Mouse (Mus musculus) monocyte, adult 2 months (primary cell): ENCODE measurements around the gene Rplp2.
"Not testable (repeated sequence)": the region's sequence is repeated elsewhere in the genome, so short reads cannot be mapped to it uniquely, and the experiment has no call there.

Experiments used
- DNase-seq, 2 experiments: peaks; one replicate each; pipeline ENCODE4 v3.0.0; 2022; ENCODE audit warnings: low spot score in 2 of 2, low read depth in 1 of 2

The Rplp2 gene

DNA sequence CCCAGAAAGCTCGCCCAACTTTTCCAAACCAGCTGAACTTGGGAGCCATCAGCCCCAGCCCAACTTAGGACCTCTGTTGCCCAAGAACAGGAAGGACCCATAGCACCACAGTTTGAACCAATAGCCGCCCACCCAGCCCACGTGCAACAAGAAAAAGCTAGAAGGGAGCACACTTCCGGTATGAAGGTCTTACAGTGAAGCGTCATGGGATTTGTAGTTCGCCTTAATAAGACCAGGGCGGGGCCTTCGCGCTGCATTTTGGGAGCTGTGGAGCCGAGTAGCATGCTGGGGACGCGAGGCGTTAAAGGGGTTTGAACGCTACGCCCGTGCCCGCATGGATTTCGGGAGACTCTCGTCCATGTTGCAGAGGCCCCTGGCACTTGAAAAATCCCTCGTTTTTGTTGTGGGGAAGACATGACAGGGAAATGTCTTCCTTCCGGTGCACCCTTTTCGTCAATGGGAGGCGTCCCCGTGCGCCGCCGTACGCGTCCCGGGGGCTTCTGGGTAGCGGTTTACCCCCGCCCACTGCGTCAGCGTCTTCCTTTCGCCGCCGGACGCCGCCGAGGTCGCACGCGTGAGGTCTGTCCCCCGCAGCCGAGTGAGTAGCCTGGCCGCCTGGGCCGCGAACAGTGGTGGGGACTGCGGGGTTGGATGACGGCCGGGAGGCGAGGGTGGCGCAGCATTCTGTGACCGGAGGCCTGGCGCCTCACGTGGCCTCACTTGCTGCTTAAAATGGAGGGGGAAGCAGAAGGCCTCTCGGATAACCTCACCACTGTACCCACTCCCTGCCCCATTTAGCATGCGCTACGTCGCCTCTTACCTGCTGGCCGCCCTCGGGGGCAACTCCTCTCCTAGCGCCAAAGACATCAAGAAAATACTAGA is at the start of gene Rplp2:
Gene Rplp2 (plus strand): TSS at position 261 of the 882 bp plus-strand sequence.
- peak; percentile 79 to 92 for DNase-seq

DNA sequence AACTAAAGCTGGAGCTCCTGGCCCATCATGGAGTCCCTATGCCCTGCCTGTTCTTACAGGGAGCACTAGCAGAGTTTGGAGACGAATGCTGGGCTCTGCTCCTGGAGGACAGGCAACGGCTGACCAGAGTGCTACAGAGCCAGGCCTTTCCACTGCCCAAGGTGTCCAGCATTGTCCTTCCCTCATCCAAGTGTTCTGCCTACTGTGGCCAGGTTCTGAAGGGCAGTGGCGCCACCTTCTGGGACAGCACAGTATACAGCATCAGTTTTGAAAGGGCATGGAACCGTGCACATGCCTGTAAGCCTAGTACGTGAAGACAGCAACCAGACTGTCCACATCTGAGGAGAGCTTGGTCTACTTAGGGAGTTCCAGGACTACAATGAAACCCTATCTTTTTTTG is 43.9 kb upstream of the Rplp2 start:
- DNase-seq = peak in 1 of 2 experiments; percentile 37

DNA sequence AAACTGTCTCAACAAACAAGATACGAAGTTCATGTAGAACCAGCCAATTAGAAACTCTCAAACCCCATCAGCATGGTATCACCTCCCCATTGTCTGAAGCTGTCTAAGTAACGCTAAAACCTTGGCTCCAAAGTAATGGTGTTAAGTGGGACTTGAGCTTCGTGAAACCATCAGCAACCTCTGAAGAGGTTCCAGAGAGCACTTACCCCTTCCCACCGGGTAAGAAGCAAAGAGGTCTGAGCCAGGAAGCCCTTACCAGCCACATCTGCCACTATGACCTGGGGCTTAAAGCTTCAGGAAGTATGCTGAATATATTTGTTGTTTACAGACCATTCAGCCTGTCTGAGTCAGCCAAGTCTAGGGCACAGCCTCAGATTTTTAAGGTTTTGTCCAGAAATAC is 41.7 kb upstream of the Rplp2 start:
- no peak for DNase-seq

DNA sequence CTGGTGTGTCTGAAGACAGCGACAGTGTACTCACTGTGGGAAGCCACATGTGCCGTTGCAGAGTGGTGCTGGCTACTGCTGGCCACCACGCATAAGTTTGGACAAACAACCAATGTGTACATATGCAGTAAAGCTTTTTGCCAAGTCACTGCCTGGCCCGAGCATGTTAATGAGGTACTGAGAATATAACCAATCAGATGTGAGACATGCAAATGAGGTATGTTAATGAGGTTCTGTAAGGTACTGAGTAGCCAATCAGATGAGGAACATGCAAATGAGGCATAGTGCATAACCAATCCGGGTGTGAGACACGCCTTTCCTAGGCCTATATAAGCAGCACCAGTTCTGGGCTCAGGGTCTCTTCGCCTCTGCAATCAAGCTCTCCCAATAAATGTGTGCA is 39.5 kb upstream of the Rplp2 start:
- DNase-seq = not testable (repeated sequence)

DNA sequence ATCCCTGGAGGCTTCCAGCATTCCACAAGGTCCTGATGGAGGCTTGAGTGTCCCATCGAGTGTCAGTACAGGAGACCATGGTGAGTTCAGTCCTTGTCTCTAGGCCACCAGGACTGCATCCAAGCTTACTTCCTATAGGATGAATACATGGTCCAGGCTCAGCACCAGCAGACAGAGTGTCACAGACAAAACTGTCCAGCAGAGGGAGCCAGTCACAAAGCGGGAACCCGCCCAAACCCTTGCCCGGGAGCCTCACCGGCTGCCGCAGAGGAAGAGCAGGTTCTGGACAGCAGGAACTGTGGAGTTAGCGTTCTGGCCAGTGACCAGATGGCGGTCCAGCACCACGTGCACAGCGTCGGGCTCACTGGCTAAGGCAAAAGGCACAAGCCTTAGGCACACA is 38.3 kb upstream of the Rplp2 start:
- DNase-seq = peak; percentile 57 to 77

DNA sequence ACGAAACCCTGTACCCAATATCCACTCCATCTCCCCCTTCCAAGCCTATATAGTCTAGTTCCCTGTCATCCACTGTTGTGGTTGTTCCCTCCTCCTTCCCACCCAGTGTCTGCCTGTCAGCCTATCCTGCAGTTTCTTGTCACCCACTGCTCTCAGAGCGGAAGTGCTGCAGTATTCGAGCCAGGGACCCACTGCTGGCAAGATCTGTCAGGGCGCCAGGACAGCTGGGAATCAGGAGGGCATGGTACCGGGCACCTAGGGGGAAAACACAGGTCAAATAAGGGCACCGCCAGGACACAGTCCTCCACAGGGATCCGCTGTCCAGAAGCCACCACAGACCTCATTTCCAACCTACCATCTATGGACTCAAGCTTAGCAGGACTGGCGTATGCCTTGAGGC is 36.5 kb upstream of the Rplp2 start:
- DNase-seq = no peak

DNA sequence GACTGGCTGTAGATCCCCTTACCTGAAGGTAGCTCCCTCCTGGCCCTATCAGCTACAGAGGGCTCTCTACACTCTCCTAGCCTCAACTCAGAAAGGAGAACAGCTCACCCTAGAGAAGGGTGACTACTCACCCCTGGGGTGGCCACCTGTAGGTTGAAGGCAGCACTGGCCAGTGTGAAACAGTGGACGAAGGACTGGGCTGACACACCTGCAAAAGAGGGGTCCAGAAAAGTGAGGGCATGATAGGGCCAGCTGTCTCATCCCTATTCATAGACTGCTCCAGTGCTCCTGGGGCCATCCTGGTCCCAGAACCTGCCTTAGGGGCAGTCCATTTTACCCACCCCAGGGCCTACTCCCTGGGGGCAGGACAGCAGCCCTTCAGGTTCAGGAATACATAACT is 35.5 kb upstream of the Rplp2 start:
- no peak for DNase-seq

DNA sequence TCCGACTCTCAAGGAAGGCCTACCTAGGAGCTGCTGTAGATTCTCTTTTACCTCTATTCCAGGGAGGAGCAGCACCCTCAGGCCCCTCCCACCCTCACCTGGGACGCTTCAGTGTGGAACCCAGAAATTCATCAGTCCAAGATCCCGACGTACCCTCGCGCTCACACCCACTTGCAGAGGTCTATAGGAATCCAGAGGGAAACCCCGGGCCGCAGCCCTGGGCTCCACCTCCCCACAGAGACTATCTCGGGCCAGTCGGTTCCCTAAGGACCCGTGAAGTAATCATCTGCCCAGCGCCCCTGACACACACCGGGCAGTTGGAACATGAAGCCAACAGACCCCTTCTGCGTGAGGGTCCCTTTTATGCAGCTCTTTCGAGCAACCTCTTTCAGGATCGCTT is 33.8 kb upstream of the Rplp2 start:
- DNase-seq = no peak

DNA sequence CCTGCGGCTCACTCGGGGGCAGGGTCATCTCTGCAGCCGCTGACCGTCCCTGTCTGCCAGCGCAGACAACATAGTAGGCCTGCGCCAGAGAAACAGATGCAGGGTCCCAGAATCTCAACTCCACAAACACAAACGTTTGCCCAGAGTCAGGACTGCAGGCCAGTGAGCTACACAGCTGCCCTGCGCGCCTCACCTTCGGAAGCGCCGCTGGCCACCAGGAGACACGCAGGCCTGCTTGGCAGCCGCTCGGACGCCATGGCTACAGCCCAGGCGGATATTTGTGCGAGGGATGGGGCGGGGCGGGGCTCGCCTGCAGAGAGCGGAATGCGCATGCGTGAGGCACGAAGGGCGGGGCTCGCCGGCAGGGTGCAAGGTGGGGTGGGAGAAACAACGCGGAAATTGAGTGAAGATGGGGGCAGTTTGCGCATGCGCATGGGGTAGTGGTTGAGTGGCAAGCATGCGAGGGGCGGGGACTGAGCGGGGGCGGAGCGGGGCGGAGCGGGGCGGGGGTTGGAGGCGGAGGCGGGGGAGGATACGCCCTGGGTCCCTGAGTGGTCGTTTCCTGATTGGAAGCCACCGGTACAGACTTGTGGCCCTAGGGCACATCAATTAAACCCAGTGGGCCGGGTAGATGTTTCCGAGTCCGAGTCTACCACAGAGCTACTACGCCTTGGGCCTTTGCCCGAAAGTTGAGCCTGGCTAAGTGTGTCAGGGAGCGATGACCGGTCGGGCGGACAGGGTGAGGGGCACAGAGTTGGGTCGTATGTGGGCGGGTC is 33.2 kb upstream of the Rplp2 start, which contains the start of gene Gatd1:
Gene Gatd1 (minus strand): TSS at position 328 of the 776 bp plus-strand sequence.
- peak; percentile 94 to 97 for DNase-seq

DNA sequence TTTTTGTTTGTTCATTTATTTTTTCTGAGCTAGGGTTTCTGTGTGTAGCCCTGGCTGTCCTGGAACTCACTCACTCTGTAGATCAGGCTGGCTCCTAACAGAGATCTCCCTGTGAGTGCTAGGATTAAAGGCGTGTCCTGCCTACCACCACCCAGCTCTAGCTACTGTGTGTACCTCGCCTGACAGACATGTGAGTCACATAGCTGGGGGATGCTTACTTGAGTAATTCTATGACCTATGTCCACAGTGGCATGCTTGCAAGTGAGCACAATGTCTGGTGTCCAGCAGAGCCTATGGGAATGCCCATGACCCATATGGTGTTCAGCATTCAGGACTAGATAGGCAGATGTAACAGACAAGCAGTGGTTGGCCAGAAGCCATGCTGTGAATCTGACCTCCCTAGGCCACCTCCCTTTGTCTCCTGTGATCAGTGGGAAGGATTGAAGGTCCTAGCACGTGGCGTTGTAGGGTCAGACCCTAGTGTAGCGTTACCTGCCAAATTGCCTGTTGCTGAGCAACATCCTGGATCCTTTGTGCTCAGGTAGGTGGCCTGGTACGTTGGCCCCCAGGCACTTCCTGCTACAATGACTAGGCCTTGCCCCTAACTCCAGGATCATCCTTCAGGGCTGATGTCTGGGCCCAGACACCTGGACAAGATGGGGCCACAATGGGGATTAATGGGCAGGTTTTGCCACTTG is 30.9 kb upstream of the Rplp2 start:
- DNase-seq = no peak

DNA sequence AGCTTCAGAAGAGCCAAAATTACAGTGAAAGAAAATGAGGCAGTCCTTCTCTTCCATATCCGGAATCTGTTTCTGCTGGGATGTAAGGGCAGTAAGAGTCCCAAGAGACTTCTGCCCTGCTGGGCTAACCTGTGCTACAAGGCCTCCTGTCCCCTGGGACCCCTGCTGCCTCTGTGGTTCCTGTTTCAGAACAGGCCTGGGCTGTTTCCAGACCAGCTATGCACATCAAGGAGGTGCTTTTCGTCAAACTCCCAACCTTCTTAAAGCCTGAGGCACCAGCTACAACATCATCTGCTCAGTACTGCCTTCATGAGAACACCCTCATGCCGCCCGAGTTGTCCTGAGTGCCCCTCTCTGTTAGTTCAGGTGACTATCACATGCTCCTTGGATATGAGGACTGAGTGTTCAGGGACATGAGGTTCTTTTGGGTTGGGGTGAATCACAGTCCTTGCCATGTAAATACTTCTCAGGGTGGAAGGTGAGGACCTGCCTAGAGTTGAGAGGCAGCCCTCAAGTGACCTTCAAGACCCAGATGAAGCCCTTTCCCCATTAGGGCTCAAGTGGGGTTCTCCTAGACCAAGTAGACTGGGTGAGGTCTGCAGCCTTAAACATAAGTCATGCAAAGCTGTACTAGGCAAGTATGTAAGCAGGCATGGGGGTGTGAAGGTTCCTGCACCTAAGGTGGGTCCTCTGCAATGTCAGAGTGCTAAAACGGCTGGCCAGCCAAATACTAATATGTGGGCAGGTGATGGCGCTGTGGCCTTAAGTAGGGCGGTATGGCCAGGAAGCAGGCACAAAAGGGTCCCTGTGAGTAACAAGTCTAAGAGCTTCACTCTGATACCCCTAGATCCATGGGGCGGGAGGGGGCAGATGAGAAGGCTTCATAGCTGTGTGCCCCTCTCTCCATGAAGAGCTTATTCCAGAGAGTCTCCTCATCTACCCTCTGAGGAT is 29.2 kb upstream of the Rplp2 start:
- no peak for DNase-seq

DNA sequence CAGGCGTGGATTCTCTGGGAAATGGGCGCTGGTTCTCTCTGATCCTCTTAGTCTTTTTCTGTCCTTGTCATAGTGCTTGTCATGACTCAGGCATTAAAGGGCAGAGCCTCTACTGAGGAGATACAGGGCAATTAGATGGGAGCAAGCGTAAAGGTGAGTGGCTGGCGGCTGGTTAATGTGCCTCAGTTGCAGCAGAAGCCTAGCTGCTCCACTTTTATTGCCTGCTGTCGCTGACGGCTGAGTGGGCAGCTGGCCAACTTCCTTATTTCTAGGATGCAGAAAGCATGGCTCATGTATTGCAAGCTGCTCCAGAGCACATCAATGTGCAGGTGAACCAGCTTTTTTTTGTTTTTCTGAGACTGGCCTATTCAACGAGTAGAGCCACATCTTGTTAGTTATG is 28.2 kb upstream of the Rplp2 start:
- peak in 1 of 2 experiments; percentile 47 for DNase-seq

DNA sequence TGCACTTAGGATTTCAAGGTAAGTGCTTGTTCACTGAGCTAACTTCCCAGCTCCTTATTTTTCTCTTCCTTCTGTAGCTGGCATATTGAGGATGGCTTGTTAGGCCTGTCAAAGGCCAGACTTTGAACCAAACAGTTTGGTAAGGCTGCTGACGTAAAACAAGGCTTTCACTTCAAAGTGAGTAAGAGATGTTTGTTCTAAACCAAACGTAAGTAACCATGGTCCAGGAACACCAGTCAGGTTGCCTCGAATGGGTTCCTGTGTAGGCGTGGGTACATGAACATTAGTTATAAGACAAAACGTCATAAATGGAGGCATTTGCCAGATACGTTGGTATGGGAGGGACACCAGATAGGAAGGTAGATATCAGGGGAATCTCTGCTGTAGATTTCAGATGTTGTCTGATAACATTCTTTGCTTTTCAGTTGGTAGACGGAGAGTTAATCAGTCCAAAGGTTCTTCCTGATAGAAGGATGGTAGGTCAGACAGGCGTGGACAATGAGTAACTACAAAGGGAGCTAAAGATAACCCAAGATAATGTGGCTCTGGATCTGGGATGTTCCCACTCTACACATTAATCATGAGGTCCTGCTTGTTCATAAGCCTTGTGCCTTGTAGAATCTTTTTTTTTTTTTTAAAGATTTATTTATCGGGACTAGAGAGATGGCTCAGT is 27.0 kb upstream of the Rplp2 start:
- no peak for DNase-seq

DNA sequence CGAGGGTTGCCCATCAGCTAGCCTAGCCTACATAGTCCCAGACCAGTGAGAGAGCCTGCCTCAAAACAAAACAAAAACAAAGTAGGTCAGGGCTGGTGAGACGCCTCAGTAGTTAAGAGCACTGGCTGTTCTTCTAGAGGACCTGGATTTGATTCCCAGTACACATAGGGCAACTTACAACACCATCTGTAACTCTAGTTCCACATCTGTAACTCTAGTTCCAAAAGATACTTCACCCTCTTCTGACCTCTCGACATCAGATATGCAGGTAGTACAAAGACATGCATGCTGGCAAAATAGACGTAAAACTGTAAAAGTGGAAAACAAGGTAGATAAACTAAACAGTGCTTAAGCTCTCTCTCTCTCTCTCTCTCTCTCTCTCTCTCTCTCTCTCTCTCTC is 23.4 kb upstream of the Rplp2 start:
- no peak for DNase-seq

DNA sequence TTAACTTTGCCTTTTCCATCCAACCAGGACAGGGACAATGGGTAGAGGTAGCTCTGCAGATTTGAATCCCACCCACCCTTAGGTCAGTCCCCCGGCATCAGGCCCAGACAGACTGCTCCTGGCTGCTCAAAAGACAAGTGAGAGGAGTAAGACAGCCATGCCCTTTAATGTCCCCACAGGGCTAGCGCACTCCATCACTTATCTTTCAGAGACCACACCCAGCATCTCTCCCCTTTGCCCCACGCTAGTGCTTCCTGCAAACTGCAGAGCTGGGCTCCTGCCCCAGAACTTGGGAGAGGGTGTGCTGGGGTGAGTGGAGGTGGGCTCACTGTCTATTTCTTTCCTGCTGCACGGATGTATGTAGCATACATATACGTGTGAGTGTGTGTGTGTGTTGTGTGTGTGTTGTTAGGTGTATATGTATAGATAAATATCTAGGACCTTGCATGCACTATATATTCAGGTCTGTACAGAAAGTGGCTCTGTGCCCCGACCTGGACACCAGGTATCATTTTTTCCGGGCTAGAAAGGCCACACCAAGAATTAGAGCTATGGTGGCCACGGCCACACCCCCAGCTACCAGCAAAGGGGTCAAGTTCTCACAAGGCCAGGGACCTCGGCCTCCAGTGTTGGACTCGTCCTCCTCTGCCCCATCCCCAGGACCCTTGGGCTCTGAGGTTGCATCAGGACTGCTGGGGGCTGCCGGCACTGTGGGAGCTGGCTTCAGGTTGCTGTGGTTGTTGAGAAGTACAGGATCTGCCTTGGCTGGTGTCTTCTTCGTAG is 20.0 kb upstream of the Rplp2 start:
- no peak for DNase-seq

DNA sequence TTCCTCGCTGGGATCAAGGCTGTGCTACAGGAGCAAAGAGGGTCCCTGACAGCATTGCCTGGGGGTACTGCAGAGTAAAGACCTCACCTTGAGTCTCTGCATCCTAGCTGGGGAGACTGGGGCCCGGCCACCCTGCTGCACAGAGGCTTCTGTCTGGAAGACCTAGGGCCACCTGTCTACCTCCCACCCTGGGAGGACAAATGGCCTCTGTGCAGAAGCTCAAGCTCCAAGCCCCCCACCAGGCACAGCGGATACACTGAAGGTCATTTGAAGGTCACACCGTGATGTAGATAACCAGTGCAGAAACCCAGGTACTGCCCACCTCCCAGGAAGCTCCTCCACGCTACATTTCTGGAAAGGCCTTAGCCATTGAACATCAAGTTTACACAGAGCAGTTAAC is 18.5 kb upstream of the Rplp2 start:
- DNase-seq = no peak

DNA sequence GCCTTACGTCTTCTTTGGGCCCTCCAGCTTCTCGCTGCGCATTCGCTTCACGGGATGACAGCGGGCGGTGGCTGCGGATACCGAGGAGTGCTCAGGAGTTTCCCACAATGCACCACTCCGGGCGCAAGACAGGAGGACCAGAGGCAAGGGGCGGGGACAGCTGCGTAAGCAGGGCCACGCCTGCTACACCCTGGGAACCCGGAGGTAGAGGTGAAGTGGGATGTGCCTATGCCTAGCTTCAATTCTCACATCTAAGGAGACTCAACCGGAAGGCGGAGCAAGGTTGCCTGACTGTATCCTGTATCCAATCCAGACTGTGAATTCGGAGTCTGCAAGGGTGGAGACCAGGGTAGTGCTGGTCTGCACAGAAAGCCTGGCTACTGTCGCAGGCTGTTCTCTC is 17.9 kb upstream of the Rplp2 start, which contains the start of gene Cend1:
Gene Cend1 (minus strand): TSS at position 182 of the 400 bp plus-strand sequence.
- no peak for DNase-seq

DNA sequence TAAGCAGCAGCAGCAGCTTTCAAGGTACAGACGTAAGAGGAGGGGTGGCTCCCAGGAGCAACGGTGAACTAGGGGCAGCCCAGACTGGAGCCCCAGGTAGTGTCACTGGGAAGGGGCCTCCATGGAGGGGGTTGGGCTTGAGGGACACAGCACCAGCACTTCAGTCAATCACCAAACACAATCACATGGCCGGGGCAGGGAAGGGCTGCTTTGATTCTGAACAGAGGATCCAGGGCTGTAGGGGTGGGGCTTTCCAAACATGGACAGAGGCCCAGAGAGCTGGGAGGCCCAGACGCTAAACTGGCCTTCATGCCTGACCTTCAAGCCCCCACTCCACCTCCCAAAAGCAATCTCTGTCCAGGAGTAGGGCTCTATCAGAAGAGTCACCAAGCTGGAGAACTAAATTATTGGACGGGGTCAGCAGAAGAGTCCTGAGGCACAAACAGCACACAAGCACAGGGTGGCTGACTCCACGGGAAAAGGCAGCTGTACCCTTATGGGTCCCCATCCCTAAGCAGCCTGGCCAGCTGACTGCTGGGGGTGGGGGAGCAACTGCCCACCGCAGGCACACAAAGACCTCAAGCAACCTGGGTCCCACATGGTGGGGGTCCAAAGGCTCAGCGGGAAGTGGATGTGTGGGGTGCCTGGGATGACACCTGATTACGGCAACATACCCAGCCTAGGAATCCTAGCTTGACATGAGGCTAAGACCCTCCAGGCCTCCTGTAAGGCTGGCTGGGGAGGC is 17.2 kb upstream of the Rplp2 start:
- no peak for DNase-seq
